Mouse (Mus musculus) lung, postnatal 0 days (tissue): ENCODE results near the gene Hexim2. TPM values are rescaled to one million over a fixed set of nuclear protein-coding genes. Genes with fewer than 3 reads are reported as not detected.

Experiments
- ATAC-seq: fragments of 200-750 bp; cut with Nextera tagmentation; 2 replicates; pipeline ENCODE4 v1.8.0; 2017; ENCODE audit warnings: moderate library complexity
- DNase-seq: peaks from one replicate; pipeline ENCODE4 v3.0.0-alpha.2; 2016; ENCODE audit warnings: low spot score
- H3K27ac ChIP-seq: fragments of 300-500 bp; sonication (generic); 2 replicates; pipeline ENCODE4 v1.5.1; 2014; ENCODE audit warnings: antibody characterized with exemption, mild to moderate bottlenecking, low read length, mixed read lengths
- H3K27me3 ChIP-seq: fragments of 300-500 bp; sonication (generic); replicated peaks from 2 replicates; pipeline ENCODE4 v1.6.1; 2014; ENCODE audit warnings: low read length, mixed read lengths; ENCODE audit not compliant: insufficient read depth
- H3K36me3 ChIP-seq: fragments of 300-500 bp; sonication (generic); 2 replicates; pipeline ENCODE4 v1.6.1; 2014; ENCODE audit warnings: low read length, mixed read lengths; ENCODE audit not compliant: insufficient read depth
- H3K4me1 ChIP-seq: fragments of 300-500 bp; sonication (generic); 2 replicates; pipeline ENCODE4 v1.6.1; 2014; ENCODE audit warnings: antibody characterized with exemption, low read depth, low read length, mixed read lengths; ENCODE audit not compliant: insufficient read depth
- H3K4me2 ChIP-seq: fragments of 300-500 bp; sonication (generic); replicated peaks from 2 replicates; pipeline ENCODE4 v1.6.1; 2014; ENCODE audit warnings: low read depth, mild to moderate bottlenecking, low read length, moderate library complexity, mixed read lengths
- H3K4me3 ChIP-seq: fragments of 300-500 bp; sonication (generic); 2 replicates; pipeline ENCODE4 v1.5.1; 2014; ENCODE audit warnings: low read depth, low read length
- H3K9ac ChIP-seq: fragments of 300-500 bp; sonication (generic); replicated peaks from 2 replicates; pipeline ENCODE4 v1.6.1; 2014; ENCODE audit warnings: low read depth, mild to moderate bottlenecking
- H3K9me3 ChIP-seq: fragments of 300-500 bp; sonication (generic); 2 replicates; pipeline ENCODE4 v1.6.1; 2016; ENCODE audit warnings: low read length, mixed read lengths
- CTCF ChIP-seq: IDR thresholded peaks from 2 replicates; pipeline ENCODE4 v1.5.1; 2016; ENCODE audit warnings: antibody characterized with exemption, mild to moderate bottlenecking
- EP300 ChIP-seq: IDR thresholded peaks from 2 replicates; pipeline ENCODE4 v1.6.1; 2016; ENCODE audit warnings: antibody characterized with exemption, mild to moderate bottlenecking, control low read depth
- WGBS: fragments of 180-500 bp; shearing (Covaris S2); extraction: QIAGEN DNeasy Blood & Tissue Kit; methylation state at CpG from one replicate; pipeline ENCODE4 v1.1.7; 2014; 5-methylcytosine and 5-hydroxymethylcytosine counted together
- polyA plus RNA-seq: library from polyadenylated mRNA; unstranded; fragments of >200 nt; fragmentation: Nextera tagmentation; extraction: Ambion mirVana; gene quantifications from 2 replicates; pipeline ENCODE4 v1.2.1, GENCODE M21; 2015

Hexim2 gene
- polyA plus RNA-seq, 1 experiment from 2014 or later = 6.2 TPM

DNA sequence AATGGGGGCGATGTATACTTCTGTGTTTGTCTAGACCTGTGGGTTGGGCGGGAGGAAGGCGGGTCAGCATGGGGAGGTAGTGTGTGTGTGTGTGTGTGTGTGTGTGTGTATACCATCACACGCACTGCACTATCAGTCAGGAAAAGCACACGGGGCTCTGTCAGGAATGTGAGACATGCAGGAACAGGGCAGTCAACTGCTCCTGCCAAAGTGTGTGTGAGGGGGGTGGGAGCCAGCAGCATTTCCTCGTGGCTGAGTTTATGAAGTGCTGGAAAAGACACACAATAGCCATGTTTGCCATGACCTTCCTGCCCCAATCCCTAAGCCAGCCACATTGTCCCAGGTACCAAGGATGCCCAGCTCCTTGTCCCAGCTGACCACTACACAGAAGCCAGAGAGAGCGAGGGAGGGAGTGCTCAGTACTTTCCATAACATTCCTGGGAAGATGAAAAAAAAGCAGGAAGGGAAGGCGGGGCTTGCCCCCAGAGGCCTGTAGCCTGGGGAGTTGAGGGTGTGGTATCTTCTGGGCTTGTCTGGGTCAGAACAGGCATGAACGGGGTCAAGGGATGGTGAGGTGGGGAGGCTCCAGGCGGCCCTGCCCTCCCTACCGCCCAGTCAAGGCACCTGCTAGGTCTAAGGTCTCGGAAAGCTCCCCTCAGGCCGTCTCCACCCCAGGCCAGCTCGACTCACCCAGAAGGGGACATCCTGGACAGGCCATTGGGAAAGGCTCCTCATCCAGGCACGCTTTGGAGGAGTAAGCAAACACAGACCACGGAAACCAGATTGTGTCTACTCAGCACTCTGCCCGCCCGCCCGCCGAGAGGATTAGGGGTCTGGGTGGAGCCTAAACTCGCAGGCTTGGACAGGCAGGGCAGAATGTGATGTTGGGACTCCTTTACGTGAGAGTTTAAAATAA is 35.0 kb upstream of the Hexim2 start:
- peak overlapping the region; percentile 6; the same call in 1 of the 2 replicates for H3K4me2 ChIP-seq
- peak; percentile 45 for ATAC-seq
- no peak overlapping the region for H3K4me3 ChIP-seq
- WGBS = 12% methylated on average over 21 of the region's 22 CpGs
- H3K4me1 ChIP-seq = peaks cover 5% of the 10 kb centered on the region; the same call in 1 of the 2 replicates
- TF ChIP-seq EP300 = no peak
- TF ChIP-seq CTCF = no peak
- no peaks in the 10 kb centered on the region for H3K27me3 ChIP-seq
- H3K27ac ChIP-seq = 0 out of 2 replicates have a peak overlapping the region, but pooled peaks have one; percentile 27
- H3K9me3 ChIP-seq = no peaks in the 10 kb centered on the region
- DNase-seq = peak; percentile 60
- H3K9ac ChIP-seq = no peak overlapping the region
- no peaks in the 10 kb centered on the region for H3K36me3 ChIP-seq

DNA sequence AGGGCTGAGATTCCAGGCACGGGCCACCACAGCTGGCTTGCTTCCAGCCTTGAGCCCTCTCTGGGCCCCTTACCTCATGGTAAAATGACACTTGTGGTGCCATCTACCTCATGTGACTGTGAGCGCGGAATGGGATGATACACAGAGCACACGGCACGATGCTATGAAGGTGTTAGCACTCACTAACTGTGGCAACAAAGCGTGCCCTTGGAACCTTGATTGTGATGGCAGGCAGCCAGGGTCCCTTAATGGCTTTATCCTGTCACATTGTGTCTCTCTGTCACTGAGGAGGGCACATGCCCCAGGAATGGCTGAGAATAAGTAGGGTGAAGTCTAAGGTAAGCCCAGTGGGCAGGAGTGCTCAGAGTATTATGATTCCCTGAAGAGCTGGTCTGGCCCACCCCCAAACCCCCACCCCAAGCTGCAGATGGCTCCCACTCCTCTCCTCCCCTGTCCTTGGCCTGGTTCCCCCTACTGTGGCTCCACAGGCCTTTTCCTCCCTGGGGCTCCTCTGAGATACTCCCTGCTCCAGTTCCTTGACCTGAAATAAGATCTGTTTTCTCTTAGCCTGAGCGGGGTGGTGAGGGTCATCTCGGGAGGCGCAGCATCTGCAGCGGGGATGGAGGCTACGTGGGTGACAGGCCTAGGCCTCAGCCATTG is 33.6 kb upstream of the Hexim2 start:
- Histone ChIP-seq H3K4me1 (peaks cover 10% of the 10 kb centered on the region), H3K27ac (no peak overlapping the region), H3K4me2 (no peak overlapping the region), H3K36me3 (no peaks in the 10 kb centered on the region), H3K4me3 (no peak overlapping the region), H3K9me3 (no peaks in the 10 kb centered on the region), H3K27me3 (no peaks in the 10 kb centered on the region), H3K9ac (no peak overlapping the region)
- no peak for TF ChIP-seq EP300
- no peak for TF ChIP-seq CTCF
- ATAC-seq (no peak), DNase-seq (no peak)
- WGBS = 74% methylated on average over 11 of the region's 11 CpGs

DNA sequence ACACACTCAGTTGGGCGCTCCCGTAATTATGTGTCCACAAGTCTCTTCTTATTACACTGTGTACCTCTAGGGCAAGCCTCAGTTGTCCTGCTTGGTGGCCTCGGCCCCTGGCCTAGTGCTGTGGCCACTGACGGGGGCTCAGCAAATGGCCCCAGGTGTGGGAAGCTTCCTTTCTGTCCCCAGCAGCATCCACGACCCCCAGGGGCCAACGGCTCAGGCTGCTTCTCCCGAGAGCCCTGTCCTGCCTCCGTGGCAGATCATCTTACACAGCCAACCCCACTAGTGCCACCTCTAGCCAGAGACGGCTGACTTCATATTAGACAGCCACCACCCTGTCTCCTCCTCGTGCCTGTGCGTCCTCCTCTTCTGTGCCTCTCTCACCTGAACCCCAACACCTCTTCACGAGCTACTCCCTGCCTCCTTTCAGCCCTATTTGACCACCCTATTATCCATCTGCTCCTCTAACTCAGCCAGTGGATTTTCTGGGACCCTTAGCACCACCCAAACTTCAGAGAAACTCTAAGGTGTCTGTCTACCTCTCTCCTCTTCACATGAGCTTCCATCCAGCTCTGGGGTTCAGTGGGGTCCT is 32.8 kb upstream of the Hexim2 start:
- H3K4me3 ChIP-seq = no peak overlapping the region
- TF ChIP-seq EP300 (no peak), CTCF (no peak)
- ATAC-seq = no peak
- no peaks in the 10 kb centered on the region for H3K36me3 ChIP-seq
- H3K4me2 ChIP-seq = no peak overlapping the region
- no peaks in the 10 kb centered on the region for H3K27me3 ChIP-seq
- no peak for DNase-seq
- H3K9me3 ChIP-seq = no peaks in the 10 kb centered on the region
- no peak overlapping the region for H3K9ac ChIP-seq
- no peak overlapping the region for H3K27ac ChIP-seq
- H3K4me1 ChIP-seq = peaks cover 10% of the 10 kb centered on the region
- WGBS = 65% methylated on average over 12 of the region's 12 CpGs

DNA sequence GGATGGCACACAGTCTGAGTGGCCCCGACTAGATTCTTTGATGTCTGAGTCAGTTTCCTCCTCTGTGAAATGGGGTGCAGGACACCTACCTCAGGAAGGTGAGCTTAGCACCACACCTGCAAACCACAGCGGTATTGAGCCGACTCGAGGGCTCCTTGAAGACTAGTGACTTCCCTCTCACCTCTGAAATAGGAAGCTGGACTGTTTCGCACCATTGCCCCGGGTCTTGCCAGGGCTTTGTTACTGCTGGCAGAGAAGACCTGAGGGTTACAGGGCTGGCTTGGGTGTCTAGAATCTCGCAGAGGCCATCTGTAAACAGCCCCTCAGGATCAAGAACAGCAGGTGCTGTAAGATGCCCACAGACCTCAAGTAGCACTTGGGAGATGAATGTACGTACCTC is 31.9 kb upstream of the Hexim2 start:
- Histone ChIP-seq H3K27me3 (no peaks in the 10 kb centered on the region), H3K4me3 (no peak overlapping the region), H3K27ac (no peak overlapping the region), H3K36me3 (0 out of 2 replicates have a peak, but pooled peaks cover under 1% of the 10 kb centered on the region), H3K4me1 (peaks cover 10% of the 10 kb centered on the region), H3K9ac (no peak overlapping the region), H3K9me3 (no peaks in the 10 kb centered on the region), H3K4me2 (no peak overlapping the region)
- TF ChIP-seq CTCF (no peak), EP300 (no peak)
- 48% methylated on average over 8 of the region's 8 CpGs for WGBS
- ATAC-seq = no peak
- DNase-seq = no peak

DNA sequence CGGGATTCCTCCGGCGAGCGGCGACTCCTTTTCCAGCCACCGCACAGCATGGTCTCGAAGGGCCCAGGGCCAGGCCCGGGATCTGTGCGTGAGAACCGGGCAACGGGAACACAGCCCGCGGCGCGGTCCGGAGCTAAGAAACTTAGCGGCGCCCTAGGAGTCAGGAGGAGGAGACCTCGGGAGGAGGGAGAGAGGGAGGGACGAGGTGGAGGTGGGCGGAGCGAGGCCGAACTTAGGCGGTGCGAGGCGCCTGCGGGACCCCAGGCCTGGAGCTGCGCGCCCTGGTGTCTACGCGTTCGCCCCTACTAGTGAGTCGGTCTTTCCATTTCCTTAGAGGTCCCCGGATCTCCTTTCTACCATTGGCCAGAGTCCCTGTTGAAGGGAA is 30.8 kb upstream of the Hexim2 start, which contains the start of the genes Plcd3 and Acbd4:
Plcd3 (minus strand) TSS at position 178 of the 385 bp plus-strand sequence.
Acbd4 (plus strand) TSS at position 202 of the 385 bp plus-strand sequence.
- Histone ChIP-seq H3K9me3 (no peaks in the 10 kb centered on the region), H3K4me1 (peaks cover 10% of the 10 kb centered on the region), H3K27me3 (no peaks in the 10 kb centered on the region), H3K4me2 (peak within 1 kb of the TSS; percentile 67), H3K36me3 (0 out of 2 replicates have a peak, but pooled peaks cover 4% of the 10 kb centered on the region), H3K27ac (peak within 1 kb of the TSS; percentile 16), H3K9ac (peak within 1 kb of the TSS; percentile 20), H3K4me3 (peak within 1 kb of the TSS; percentile 49)
- ATAC-seq = peak; percentile 53
- peak; percentile 92 for DNase-seq
- TF ChIP-seq EP300 (no peak), CTCF (peak; percentile 17; the same call in 1 of the 2 replicates)
- WGBS = under 1% methylated on average over 32 of the region's 34 CpGs
